Mouse (Mus musculus) small intestine, adult 2 months (tissue): ENCODE measurements around the gene Zfp385c.

ENCODE experiments used
- CTCF ChIP-seq: fragments of 200-500 bp; IDR thresholded peaks from 2 replicates; pipeline ENCODE4 v1.5.1; 2012; ENCODE audit warnings: low read depth, mild to moderate bottlenecking, control low read depth, inconsistent platforms, low read length, moderate library complexity, mixed read lengths; ENCODE audit not compliant: insufficient replicate concordance, insufficient read length; ENCODE audit errors: extremely low read depth
- POLR2A ChIP-seq: fragments of 200-500 bp; IDR thresholded peaks from 2 replicates; pipeline ENCODE4 v1.6.1; 2012; ENCODE audit warnings: low read depth, mild to moderate bottlenecking, control low read depth, inconsistent platforms, low read length, moderate library complexity

GRCm38 (mm10) chr11:100713174-100713573 is 20.9 kb upstream of the Zfp385c start:
- TF ChIP-seq CTCF (no peak), POLR2A (no peak)
